Mouse (Mus musculus) neural tube, embryonic 10.5 days (tissue): Measurements from ENCODE around the gene Exd1.
A peak's percentile ranks its signal among the peaks of the same experiment; 100 is the strongest.

Experiments
- DNase-seq: peaks from one replicate; pipeline ENCODE4 v3.0.0-alpha.2; 2017; ENCODE audit warnings: low spot score; ENCODE audit errors: extremely low spot score

The Exd1 gene

DNA sequence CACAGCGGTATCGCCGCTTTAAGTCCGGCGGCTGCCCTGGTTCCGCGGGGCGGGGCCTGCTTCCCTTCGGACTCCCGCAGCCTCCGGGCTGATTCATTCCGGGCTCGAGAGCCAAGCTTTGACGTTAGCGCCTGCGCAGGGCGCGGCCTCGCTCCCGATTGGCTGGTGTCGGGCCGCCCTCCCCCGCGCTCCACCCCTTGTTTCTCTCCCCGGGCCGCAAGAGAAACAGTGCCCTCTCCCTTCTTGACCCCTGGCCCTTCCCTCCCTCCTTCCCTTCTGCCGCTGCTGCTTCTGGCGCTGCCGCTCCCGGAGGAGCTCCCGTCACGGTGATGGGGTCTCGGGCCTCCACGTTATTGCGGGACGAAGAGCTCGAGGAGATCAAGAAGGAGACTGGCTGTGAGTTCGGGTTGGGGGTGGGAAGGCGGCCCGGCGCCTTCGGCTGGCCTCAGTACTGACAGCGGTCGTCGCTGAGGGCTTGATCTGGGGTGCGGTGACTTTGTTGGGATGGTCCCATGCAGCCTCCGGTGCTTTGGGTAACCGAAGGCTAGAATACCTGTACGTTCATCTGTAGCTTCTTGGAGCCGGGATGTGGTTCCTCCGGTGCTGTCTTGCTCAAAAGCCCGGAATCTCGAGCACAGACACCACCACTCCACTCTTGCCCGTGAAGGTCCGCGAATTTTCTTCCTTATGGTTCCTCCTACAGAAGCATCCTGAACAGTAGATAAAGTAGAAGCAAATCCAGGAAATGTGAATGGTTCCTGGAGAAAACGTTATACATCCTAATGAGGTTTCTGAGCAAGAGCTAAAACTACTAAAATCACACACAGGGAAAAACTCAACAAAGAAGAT is at the start of gene Exd1, which contains the start of gene Chp1:
Gene Exd1, minus strand, starts transcription at position 106 of the 849 bp plus-strand sequence.
Gene Chp1, plus strand, starts transcription at position 176 of the 849 bp plus-strand sequence.
- DNase-seq: peak; percentile 97

- no peak for DNase-seq
Measured at GRCm38 (mm10) chr2:119596781-119597330, 49.4 kb upstream of the Exd1 start.

GRCm38 (mm10) chr2:119595308-119595707 is 47.9 kb upstream of the Exd1 start:
- no peak for DNase-seq

- DNase-seq: peak; percentile 93
Measured at GRCm38 (mm10) chr2:119594113-119594981, 46.9 kb upstream of the Exd1 start.

- peak; percentile 22 for DNase-seq
Measured at GRCm38 (mm10) chr2:119593765-119594112, 46.3 kb upstream of the Exd1 start.

DNA sequence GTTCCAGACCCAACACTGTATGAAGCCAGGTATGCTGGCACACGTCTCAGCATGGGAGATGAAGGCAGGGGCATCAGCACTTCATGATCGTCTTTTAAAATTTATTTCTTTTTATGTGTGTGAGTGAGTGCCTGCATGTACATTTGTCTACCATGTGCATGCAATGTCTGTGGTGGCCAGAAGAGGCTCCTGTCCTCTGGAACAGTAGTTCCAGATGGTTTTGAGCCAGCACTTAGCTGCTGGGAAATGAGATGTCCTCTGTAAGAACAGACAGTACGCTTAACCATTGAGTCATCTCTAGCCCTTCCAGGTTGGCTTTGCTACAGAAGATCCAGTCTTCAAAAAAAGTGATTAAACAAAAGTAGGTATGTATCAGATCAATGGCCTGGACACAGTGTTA is 43.8 kb upstream of the Exd1 start:
- no peak for DNase-seq

- DNase-seq: peak; percentile 63
Measured at GRCm38 (mm10) chr2:119587383-119587782, 40.0 kb upstream of the Exd1 start.

- no peak for DNase-seq
Measured at GRCm38 (mm10) chr2:119584282-119584681, 36.9 kb upstream of the Exd1 start.

GRCm38 (mm10) chr2:119583439-119583838 is 36.0 kb upstream of the Exd1 start:
- no peak for DNase-seq

DNA sequence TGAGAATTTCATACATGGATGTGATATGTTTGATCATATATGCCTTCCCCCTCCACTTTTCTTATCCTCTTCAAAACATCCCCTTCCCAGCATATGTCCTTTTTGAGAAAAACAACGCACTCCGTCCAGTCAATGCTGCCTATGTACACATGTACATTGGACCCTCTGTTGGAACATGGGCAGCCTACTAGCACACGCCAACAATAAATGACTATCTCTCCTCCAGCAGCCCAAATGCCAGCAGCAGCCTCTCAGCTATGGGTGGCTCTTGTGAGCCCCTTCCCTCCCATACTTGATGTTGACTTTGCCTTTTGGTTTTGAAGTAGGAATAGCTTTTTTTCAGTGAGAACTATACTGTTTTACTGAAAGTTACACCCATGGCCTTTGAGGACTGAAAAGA is 34.1 kb upstream of the Exd1 start:
- no peak for DNase-seq

DNA sequence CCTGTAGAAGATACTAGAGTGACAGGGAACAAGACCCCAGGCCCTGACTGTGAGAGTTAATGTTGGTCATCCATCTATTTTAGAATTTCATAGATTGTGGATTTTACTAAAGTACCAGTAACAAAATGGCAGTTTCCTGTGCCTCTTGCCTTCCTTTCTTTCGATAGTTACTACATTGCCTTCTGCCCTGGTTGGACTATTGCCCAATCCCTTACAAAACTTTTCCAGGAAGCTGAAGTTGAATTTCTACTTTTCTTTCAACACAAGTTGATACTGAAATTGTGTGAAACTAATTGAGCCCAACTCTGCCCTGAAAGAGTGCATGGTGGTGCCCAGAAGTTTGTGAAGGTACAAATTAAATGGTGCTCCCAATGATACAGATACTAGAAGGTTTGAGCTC is 25.0 kb upstream of the Exd1 start:
- no peak for DNase-seq

- DNase-seq: no peak
Measured at GRCm38 (mm10) chr2:119566182-119566855, 18.9 kb upstream of the Exd1 start.

- DNase-seq: no peak
Measured at GRCm38 (mm10) chr2:119565284-119565683, 17.9 kb upstream of the Exd1 start.

- no peak for DNase-seq
Measured at GRCm38 (mm10) chr2:119561794-119562193, 14.4 kb upstream of the Exd1 start.

DNA sequence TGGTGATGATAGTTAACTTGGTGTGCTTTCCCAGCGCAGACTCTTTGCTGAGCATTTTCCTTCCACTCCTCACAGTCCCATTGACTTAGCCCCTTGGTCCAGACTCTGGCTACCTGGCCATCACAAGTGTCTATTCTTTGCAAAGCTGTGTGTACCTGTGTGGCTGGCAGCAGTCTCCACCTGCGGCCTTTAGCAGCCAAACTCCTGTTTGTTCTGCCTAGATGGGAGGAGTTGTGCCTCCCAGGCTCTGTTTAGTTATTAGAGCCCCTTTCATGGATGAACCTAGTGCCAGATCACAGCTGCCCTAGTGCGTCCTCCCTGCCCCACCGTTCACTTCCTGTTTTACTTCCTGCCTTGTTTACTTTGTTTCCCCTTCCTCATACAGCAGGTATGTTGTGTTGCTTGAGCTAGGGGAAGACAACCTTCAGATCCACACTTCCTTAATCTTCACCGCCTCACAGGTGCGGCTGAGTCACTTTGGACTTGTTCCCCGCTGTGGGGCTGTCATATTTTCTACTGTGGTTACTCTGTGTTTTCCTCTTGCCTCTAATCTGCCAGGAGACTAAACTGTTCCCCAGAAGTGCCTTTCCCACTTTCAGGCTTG is 11.4 kb upstream of the Exd1 start:
- DNase-seq: no peak

- DNase-seq: no peak
Measured at GRCm38 (mm10) chr2:119558039-119558438, 10.6 kb upstream of the Exd1 start.

DNA sequence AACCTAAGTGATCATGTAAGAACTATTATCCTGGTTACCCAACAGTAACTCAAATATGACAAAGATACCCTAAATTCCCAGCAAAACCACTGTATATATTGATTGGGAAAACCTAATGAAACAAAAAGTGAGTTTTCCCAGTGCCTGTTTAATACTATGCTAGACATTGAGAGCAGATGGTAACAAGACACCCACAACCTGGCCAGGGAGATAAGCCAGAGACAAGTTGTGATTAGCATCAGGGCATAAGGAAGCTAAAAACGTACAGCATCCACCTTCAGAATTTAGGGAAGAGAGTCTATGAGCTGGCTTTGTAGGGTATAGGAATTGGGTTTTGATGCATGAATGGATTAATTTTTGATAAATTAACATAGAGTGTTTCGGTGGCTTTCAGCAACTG is 2.3 kb upstream of the Exd1 start:
- DNase-seq: no peak

DNA sequence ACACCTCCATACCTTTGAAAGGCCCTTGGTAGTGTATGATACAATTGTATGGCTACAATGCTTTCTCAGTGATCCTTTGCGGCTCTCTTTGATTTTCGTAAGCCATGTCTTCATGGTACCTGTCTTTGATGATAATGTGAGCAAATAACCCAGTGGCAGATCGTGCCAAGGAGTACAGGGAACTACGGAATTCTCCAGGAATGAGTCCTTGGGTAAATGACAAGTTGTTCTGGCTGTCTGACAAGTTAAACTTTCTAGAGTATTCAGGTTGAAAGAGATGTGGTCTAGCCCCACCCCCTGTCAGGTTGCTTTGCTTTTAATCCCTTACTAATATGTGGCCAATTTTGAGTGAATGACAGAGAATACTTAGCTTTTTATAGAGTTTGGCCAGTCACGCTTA is 1.3 kb upstream of the Exd1 start:
- DNase-seq: no peak

GRCm38 (mm10) chr2:119548371-119548660 is 889 bp upstream of the Exd1 start:
- DNase-seq: no peak

DNA sequence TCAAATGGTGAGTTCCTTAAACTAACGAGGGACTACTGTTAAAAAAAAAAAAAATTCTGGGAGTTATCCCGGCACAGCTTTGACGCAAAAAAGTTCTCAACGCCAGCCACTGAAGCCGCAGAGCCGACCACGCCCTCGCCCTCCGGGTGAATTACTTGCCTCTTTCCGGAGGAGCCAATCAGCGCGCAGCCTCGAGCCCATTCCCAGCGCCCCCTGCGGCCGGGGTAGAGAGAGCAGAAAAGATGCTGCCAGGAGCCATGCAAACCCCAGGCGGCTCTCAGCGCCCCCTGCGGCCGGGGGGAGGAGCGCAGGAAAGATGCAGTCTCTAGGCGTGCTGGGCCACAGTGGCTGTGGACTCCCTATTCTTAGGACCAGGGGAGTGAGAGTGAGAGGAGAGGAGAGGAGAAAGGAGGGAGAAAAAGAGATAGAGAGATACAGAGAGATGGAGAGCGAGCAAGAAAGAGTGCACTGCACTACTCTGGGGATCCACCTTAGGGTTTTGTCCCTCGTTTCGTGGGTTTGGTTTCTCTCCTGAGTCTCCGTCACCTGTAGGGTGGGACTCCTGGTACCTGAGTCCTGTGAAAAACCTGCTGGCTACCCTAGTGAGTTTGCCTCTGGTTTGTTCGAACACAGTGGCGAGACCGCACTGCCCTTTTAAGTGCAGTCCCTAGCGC is 442 bp downstream of the Exd1 start:
- DNase-seq: peak; percentile 89

- no peak for DNase-seq
Measured at GRCm38 (mm10) chr2:119543656-119544055, 3.8 kb downstream of the Exd1 start.
